Mouse (Mus musculus) testis, adult 2 months (tissue): ENCODE measurements around the gene Smarcb1. TPM values are rescaled to one million over a fixed set of nuclear protein-coding genes. Genes with fewer than 3 reads are reported as not detected.

ENCODE experiments used
- H3K27ac ChIP-seq: fragments of 200-500 bp; 2 replicates; pipeline ENCODE4 v1.5.1; 2012; ENCODE audit warnings: low read depth, low read length; ENCODE audit not compliant: control insufficient read depth, insufficient read depth
- H3K27me3 ChIP-seq: fragments of 200-500 bp; 2 replicates; pipeline ENCODE4 v1.6.1; 2012; ENCODE audit warnings: mild to moderate bottlenecking, low read length, moderate library complexity; ENCODE audit not compliant: control insufficient read depth, insufficient read depth
- H3K36me3 ChIP-seq: fragments of 200-500 bp; 2 replicates; pipeline ENCODE4 v1.6.1; 2012; ENCODE audit warnings: mild to moderate bottlenecking, low read length; ENCODE audit not compliant: control insufficient read depth, insufficient read depth
- H3K4me1 ChIP-seq: fragments of 200-500 bp; 2 replicates; pipeline ENCODE4 v1.6.1; 2012; ENCODE audit warnings: low read length; ENCODE audit not compliant: control insufficient read depth, insufficient read depth
- H3K4me3 ChIP-seq: fragments of 200-500 bp; 2 replicates; pipeline ENCODE4 v1.5.1; 2012; ENCODE audit warnings: low read depth, mild to moderate bottlenecking, low read length, moderate library complexity, mixed read lengths; ENCODE audit not compliant: control insufficient read depth
- CTCF ChIP-seq: fragments of 200-500 bp; IDR thresholded peaks from 2 replicates; pipeline ENCODE4 v1.5.1; 2012; ENCODE audit warnings: low read depth, mild to moderate bottlenecking, inconsistent platforms, low read length, moderate library complexity; ENCODE audit not compliant: control insufficient read depth, insufficient read depth, insufficient replicate concordance
- POLR2A ChIP-seq: fragments of 200-500 bp; IDR thresholded peaks from 2 replicates; pipeline ENCODE4 v1.6.1; 2012; ENCODE audit warnings: low read depth, mild to moderate bottlenecking, inconsistent platforms, low read length, moderate library complexity; ENCODE audit not compliant: control insufficient read depth
- polyA plus RNA-seq: library from polyadenylated mRNA; depleted of rRNA; stranded (reverse); fragments of >200 nt; gene quantifications from 2 replicates; pipeline ENCODE4 v1.2.3, GENCODE M21; 2012; rRNA removed

Gene Smarcb1
- polyA plus RNA-seq = 41.7 and 43.9 TPM in 2 replicates

DNA sequence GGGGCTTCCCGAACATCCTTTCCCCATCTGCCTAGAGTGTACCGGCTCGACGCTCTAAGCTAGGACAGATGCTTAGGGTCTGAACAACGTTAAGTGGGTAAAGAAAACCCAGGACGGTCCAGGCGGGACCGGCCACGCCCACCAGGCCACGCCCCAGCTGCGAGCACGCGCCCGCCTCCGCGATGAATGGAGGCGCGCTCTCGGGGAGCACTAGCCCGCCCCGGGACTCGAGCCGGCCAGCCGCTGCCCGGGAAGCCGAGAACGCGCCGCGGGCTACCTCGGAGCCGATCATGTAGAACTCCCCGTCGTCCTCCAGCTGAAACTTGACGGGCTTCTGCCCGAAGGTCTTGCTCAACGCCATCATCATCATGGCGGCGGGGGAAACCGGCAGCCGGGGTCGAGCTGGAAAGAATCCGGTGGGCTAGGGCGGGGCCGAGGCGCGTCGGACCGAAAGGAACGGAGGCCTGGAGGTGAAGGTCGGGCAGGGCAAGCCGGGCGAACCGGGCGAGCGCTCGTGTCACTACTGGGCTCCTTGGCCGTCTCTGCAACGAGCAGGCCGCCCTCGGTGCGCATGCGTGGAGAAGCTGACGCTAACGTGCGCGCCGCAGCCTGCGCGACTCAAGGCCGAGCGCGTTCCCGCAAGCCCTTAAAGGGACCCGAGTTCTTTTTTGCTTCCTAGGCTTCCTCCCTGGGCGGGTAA is at the start of gene Smarcb1:
Gene Smarcb1, minus strand, starts transcription at position 592 of the 700 bp plus-strand sequence.
- H3K36me3 ChIP-seq = no peaks in the 10 kb centered on the region; the same call in 1 of the 2 replicates
- H3K27ac ChIP-seq = peak within 1 kb of the TSS; percentile 99
- H3K27me3 ChIP-seq = no peaks in the 10 kb centered on the region
- peak; percentile 77; the same call in 1 of the 2 replicates for TF ChIP-seq POLR2A
- TF ChIP-seq CTCF = no peak
- peaks cover 11% of the 10 kb centered on the region for H3K4me1 ChIP-seq
- H3K4me3 ChIP-seq = peak within 1 kb of the TSS; percentile 100

DNA sequence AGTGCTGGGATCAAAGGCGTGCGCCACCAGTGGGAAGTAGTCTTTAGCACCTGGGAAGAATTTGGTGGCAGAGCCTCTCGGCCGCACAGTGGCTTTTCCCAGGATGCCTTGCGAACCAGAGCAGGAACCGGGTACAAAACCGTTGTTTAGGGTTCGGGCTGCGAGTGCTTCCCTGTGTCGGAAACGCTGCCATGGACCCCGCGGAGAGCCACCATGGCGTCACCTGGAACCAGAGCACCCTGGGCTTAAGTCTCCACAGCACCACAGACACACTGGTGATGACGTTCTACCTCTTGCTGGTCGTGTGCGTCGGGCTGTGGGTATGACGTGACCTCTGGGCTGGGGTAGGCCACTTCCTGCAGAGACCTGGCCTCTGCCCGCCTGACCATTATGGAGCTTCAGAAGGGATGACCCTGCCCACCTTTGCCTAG is 33.0 kb upstream of the Smarcb1 start, which contains the start of gene Gm5134:
Gene Gm5134, plus strand, starts transcription at position 134 of the 431 bp plus-strand sequence.
- H3K27ac ChIP-seq = peak within 1 kb of the TSS; percentile 75
- TF ChIP-seq POLR2A (peak; percentile 51; the same call in 1 of the 2 replicates), CTCF (no peak)

DNA sequence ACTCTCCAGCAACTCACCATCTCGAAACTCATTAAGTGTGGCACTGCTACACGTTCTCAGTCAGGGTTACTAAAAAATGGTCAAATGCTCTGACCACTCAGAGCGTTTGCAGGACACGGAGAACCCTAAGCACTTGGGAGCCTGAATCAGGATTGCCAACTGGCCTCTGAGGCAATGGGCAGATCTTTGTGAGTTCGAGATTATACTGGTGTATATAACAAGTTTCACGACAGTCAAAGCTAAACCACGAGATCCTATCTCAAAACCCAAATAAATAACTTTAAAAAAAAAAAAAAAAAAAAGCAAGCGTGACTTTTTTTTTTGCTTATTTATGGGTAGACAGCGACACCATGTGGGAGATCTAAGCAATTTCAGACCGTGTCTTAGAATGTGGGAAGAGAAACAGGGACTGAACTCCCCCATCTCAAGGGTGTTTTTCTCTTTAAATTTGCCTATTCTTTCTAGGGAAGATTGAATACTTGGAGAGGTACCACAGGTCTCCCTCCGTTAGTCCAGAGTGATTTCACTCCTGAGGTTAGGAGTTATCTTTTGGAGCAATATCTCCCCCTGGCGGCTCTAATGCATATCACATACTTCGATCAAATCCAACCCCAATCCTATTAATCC is 30.1 kb upstream of the Smarcb1 start:
- no peaks in the 10 kb centered on the region for H3K36me3 ChIP-seq

More for the DNA sequence above, 33.0 kb upstream of the Smarcb1 start, which contains the start of gene Gm5134:
- Histone ChIP-seq H3K36me3 (no peaks in the 10 kb centered on the region), H3K4me1 (peaks cover 24% of the 10 kb centered on the region), H3K27me3 (no peaks in the 10 kb centered on the region), H3K4me3 (peak within 1 kb of the TSS; percentile 88)

DNA sequence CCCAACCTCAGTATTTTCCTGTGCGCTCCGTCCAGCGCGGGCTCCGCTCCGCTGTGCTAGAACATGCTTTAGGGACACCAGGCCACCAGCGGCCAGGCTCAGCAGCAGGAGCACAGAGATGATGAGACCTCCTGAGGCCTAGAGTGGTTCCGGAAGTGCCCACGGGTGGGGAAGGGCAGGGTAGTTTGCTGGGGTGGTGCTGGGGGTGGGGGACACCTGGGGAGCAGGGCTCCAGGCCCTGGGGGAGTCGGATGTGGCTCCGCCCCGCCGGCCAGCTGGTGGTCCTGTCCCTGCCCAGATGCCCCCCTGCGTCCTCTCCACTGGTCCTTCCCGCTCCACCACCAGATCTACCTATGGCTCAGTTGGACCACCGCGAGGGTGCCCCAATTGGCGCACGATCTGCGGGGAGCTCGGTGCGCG is 29.4 kb upstream of the Smarcb1 start:
- TF ChIP-seq POLR2A (no peak), CTCF (no peak)
- H3K27ac ChIP-seq = peak overlapping the region; percentile 62
- H3K36me3 ChIP-seq = no peaks in the 10 kb centered on the region
- no peaks in the 10 kb centered on the region for H3K27me3 ChIP-seq
- peaks cover 24% of the 10 kb centered on the region for H3K4me1 ChIP-seq
- H3K4me3 ChIP-seq = peak overlapping the region; percentile 76

More for the DNA sequence above, 30.1 kb upstream of the Smarcb1 start:
- Histone ChIP-seq H3K4me3 (peak overlapping the region; percentile 46), H3K27ac (no peak overlapping the region; the same call in 1 of the 2 replicates), H3K4me1 (peaks cover 24% of the 10 kb centered on the region), H3K27me3 (no peaks in the 10 kb centered on the region)
- TF ChIP-seq POLR2A (no peak), CTCF (peak; percentile 11; the same call in 1 of the 2 replicates)

DNA sequence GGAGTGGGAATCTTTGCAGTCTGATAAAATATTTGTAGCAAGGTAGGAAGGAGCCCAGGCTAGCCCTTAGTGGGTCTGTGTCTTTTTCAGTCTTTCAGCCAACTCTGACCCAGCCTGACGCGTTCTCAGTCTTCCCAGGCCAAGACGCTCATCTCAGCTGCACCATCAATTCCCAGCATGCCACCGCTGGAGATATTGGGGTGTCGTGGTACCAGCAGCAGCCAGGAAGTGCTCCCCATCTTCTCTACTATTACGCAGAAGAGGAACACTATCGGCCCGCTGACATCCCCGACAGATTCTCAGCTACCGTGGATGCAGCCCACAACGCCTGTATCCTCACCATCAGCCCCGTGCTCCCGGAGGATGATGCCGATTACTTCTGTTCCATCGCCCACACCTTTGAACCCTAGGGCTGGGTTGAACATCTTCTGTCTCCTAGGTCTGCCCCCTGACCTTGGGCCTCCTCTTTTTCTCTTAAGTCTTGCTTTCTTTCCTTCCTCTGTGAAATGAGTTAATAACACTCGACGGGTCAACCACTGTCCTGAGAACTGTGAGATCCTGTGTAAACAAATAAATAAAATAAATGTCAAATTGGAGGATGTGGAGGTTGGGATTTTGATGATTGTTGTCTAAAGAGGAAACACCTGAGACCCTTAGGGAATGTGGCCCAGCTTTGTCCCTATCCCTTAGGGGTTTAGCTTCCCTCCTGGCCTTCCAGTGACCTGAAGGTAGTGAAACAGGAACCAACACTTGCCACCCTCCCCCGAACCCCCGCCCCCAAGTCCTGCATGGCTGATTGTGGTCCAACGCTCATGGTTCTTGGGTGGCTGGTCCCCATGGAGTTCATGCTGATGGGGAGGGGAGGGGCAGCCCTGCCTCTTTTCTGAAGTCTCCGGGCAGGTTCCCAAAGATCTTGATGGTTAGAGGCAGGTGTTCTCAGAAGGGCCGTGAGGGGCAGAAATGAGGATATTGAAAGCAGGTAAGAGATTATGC is 27.9 kb upstream of the Smarcb1 start:
- no peak overlapping the region for H3K4me3 ChIP-seq
- no peaks in the 10 kb centered on the region for H3K36me3 ChIP-seq
- H3K27ac ChIP-seq = no peak overlapping the region
- TF ChIP-seq POLR2A (no peak), CTCF (no peak)
- H3K4me1 ChIP-seq = peaks cover 20% of the 10 kb centered on the region
- no peaks in the 10 kb centered on the region for H3K27me3 ChIP-seq

DNA sequence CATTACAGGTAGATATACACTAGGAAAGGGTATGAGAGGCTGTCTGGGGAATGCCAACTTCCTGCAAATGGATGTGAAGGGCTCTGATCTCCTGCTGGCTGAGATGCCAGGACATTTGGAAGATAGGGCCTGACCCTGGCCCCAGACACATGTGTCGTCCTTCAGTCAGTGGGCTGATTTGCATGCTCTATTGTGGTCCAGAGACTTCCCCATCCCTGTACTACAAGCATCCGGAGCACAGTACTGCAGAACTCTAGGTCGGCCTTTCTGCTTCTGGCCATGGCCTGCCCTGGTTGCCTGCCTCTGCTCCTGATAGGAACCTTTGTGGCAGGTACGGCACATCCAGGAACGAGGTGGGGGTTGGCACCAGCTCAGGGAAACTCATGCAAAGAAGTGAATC is 26.7 kb upstream of the Smarcb1 start:
- Histone ChIP-seq H3K4me3 (no peak overlapping the region), H3K27ac (no peak overlapping the region), H3K27me3 (no peaks in the 10 kb centered on the region), H3K4me1 (peaks cover 14% of the 10 kb centered on the region), H3K36me3 (no peaks in the 10 kb centered on the region)
- TF ChIP-seq CTCF (no peak), POLR2A (no peak)
